Mouse (Mus musculus) thymus, adult 2 months (tissue): Measurements from ENCODE around the gene Zfp143. TPM values are rescaled to one million over a fixed set of nuclear protein-coding genes. Genes with fewer than 3 reads are reported as not detected.

Experiments
- DNase-seq: peaks from one replicate; pipeline ENCODE4 v3.0.0; 2021
- H3K27ac ChIP-seq: fragments of 200-500 bp; 2 replicates; pipeline ENCODE4 v1.5.1; 2012; ENCODE audit warnings: low read length, control low read depth; ENCODE audit not compliant: control insufficient read depth, insufficient read depth
- H3K27me3 ChIP-seq: fragments of 200-500 bp; 2 replicates; pipeline ENCODE4 v1.6.1; 2012; ENCODE audit warnings: mild to moderate bottlenecking, low read length, moderate library complexity, mixed read lengths; ENCODE audit not compliant: control insufficient read depth, insufficient read depth
- H3K36me3 ChIP-seq: fragments of 200-500 bp; 2 replicates; pipeline ENCODE4 v1.6.1; 2012; ENCODE audit warnings: mild to moderate bottlenecking, low read length, moderate library complexity; ENCODE audit not compliant: control insufficient read depth, insufficient read depth
- H3K4me1 ChIP-seq: fragments of 200-500 bp; replicated peaks from 2 replicates; pipeline ENCODE4 v1.6.1; 2012; ENCODE audit warnings: low read length; ENCODE audit not compliant: control insufficient read depth, insufficient read depth
- H3K4me3 ChIP-seq: fragments of 200-500 bp; 2 replicates; pipeline ENCODE4 v1.5.1; 2012; ENCODE audit warnings: mild to moderate bottlenecking, low read length, control low read depth, moderate library complexity; ENCODE audit not compliant: control insufficient read depth, insufficient read depth
- CTCF ChIP-seq: fragments of 200-500 bp; IDR thresholded peaks from 2 replicates; pipeline ENCODE4 v1.5.1; 2012; ENCODE audit warnings: mild to moderate bottlenecking, control low read depth, low read length, moderate library complexity, borderline replicate concordance; ENCODE audit not compliant: control insufficient read depth, poor library complexity, insufficient read depth; ENCODE audit errors: extremely low read depth
- POLR2A ChIP-seq: fragments of 200-500 bp; IDR thresholded peaks from 2 replicates; pipeline ENCODE4 v1.6.1; 2012; ENCODE audit warnings: mild to moderate bottlenecking, low read length, control low read depth, moderate library complexity; ENCODE audit not compliant: control insufficient read depth, poor library complexity, insufficient read depth; ENCODE audit errors: extremely low read depth
- WGBS: fragments of 180-500 bp; shearing (Covaris S2); methylation state at CpG from one replicate; pipeline ENCODE4 v1.1.7; 2018; 5-methylcytosine and 5-hydroxymethylcytosine counted together
- polyA plus RNA-seq: library from polyadenylated mRNA; depleted of rRNA; stranded (reverse); fragments of >200 nt; gene quantifications from 2 replicates; pipeline ENCODE4 v1.2.3, GENCODE M21; 2012

The Zfp143 gene
- polyA plus RNA-seq, 1 experiment = 35.0 TPM

DNA sequence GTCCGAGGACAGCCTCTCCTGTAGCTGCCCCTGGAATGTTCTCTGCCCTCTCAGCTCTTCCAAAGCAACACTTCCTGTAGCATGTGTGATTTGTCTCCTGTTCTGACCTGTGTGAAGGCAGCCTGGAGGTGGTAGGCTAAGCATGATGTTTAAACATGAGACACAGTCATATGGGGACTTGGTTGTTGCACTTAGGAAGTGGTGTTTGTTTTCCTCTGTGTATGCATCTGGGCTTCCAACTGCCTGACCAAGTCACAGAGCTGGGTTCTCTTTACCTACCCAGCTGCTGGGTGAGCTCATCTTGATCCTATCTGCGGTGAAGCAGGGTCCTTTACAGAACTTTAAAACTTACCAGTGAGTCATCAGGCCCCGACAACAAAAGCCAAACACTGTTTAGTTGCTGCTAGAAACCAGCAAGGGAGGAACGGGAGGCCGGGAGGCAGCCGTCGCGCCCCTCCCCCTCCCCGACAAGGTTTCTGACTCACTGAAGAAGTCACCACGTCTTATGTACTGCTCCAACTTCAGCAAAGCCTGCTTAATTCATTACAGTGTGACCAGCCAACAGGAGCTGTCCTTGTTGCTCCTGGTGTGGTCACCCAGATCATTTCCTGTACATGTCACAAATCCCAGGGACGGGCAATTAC, 48.1 kb downstream of the Zfp143 start:
- 17% methylated on average over 11 of the region's 11 CpGs for WGBS
- H3K36me3 ChIP-seq = no peaks in the 10 kb centered on the region
- H3K4me3 ChIP-seq = no peak overlapping the region
- DNase-seq = peak; percentile 54
- H3K27ac ChIP-seq = peak overlapping the region; percentile 30; the same call in 1 of the 2 replicates
- H3K27me3 ChIP-seq = no peaks in the 10 kb centered on the region
- TF ChIP-seq CTCF = no peak
- no peak for TF ChIP-seq POLR2A
- peaks cover 13% of the 10 kb centered on the region for H3K4me1 ChIP-seq

DNA sequence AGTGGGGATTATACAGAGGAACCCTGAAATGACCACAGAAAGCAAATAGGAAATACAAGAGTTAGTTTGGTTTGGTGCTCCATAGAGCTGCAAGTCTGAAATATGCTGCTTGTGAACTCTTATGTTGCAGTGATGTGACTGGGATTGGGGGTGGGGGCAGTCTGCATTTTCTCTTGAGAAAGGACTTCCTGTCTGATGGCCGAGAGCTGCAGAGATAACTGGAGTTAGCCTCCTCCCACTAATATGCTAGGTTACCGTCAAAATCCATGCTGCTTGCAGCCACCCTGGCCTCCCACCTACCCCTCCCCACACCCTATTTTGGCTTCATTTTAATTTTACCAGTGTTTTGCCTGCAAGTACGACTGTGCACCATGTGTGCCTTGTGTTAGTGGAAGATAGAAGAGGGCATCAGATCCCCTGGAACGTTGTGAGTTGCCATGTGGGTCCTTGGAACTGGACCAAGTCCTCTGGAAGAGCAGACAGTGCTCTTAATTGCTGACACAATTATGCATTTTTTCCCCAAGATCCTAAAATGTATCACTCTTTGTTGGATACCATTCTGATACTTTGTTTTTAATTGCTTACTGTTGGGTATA, 49.1 kb downstream of the Zfp143 start:
- WGBS = 56% methylated on average over 4 of the region's 4 CpGs
- Histone ChIP-seq H3K4me1 (peaks cover 13% of the 10 kb centered on the region), H3K36me3 (no peaks in the 10 kb centered on the region), H3K4me3 (no peak overlapping the region), H3K27me3 (no peaks in the 10 kb centered on the region), H3K27ac (no peak overlapping the region)
- TF ChIP-seq POLR2A = no peak
- no peak for TF ChIP-seq CTCF
- no peak for DNase-seq

DNA sequence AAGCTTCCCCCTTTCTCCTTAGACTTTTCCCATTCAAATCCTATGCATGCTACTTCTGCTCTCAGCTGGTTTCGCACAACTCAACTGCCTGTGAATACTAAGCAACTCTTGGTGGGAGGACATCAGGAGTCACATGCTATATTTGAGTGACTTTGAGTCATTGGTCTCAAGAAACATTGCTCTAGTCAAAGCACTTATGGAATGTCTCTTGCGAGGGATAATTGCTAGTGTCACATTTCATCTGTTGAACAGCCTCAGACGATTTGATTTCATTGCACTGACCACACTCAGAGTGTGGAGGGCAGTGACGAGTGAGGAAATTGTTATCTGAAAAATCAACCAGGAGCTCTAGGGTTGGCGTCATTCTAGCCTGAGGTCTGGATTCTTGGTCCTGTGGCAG, 53.7 kb downstream of the Zfp143 start:
- Histone ChIP-seq H3K4me3 (no peak overlapping the region), H3K27ac (no peak overlapping the region)
- TF ChIP-seq POLR2A (no peak), CTCF (no peak)

DNA sequence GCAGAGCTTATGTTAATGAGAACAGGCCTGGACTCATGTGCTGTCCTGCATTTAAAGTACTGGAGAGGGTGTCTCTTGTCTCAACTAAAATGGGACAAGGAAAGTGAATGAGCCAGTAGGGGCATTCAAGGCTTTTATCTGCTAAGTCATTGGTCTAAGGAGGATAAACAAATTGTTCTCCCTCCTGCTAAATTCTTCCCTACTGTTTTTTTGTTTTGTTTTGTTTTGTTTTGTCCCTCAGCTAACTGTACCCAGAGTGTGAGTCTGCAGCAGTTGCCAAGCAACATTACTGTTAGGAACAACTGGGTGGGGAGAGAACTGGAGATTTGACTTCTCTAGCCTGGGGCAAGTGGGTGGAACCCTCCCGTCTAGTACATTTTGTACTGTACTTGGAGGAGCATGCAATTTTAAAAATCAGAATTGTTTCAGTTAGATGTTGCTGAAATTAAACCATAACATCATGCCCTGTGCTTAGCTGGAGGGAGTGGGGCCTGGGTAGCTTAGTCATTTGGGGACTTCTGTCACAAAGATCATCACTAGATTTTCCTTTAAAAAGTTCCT, 55.8 kb downstream of the Zfp143 start:
- no peak overlapping the region for H3K4me3 ChIP-seq
- WGBS = 82% methylated on average over 1 of the region's 1 CpGs
- TF ChIP-seq POLR2A (no peak), CTCF (no peak)
- H3K4me1 ChIP-seq = peaks cover 4% of the 10 kb centered on the region
- no peaks in the 10 kb centered on the region for H3K27me3 ChIP-seq
- no peak overlapping the region for H3K27ac ChIP-seq
- DNase-seq = no peak
- H3K36me3 ChIP-seq = no peaks in the 10 kb centered on the region

More for the DNA sequence above, 53.7 kb downstream of the Zfp143 start:
- H3K36me3 ChIP-seq = no peaks in the 10 kb centered on the region
- H3K27me3 ChIP-seq = no peaks in the 10 kb centered on the region
- 90% methylated on average over 5 of the region's 5 CpGs for WGBS
- no peak for DNase-seq
- no peaks in the 10 kb centered on the region for H3K4me1 ChIP-seq

DNA sequence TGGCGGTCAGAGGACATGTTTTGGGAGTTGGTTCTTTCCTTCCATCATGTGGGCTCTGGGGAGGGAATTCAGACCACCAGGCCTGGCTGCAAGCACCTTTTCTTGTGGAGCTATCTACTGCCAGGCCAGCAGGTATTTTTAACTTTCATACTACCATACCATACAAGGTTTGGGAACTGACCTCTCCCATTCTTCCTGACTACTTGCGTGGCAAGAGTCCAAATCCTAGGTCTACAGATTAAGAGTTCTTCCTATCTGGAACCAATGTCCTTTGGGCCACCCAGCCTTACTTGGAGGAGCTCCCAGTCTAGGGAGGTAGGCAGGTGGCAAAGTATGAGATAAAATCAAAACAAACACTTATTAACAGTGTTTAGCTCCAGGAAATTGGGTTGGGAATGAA, 57.4 kb downstream of the Zfp143 start:
- Histone ChIP-seq H3K4me1 (peaks cover 6% of the 10 kb centered on the region), H3K4me3 (no peak overlapping the region), H3K27ac (no peak overlapping the region), H3K36me3 (no peaks in the 10 kb centered on the region), H3K27me3 (no peaks in the 10 kb centered on the region)
- no peak for DNase-seq
- WGBS = 97% methylated on average over 2 of the region's 2 CpGs
- TF ChIP-seq POLR2A (no peak), CTCF (no peak)

DNA sequence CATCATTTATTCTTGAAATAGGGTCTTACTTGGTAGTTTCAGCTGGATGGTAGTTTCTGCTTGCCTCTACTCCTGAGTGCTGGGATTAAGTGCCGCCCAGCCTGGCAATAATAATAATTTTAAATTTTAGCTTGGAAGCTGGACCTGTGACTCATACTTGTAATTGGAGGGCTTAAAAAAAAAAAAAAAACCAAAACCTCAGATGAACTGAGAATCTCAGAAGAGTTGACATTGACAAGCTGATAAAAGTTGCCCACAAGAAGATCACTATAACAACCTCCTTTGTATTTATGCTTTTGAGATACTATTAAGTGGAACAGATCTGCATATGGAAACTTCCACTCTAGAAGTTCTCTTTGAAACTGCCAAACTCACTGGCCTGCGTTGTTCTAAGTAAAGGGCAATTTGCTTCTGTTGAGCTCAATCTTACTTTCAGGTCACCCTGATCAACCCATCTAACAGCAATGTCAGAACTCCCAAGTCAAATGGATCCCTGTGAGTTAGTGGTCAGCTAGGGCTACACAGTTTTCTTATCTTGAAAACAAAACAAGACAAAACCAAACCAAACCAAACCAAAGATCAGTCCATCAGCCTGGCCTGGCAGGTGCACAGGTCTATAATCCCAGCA, 59.3 kb downstream of the Zfp143 start:
- TF ChIP-seq POLR2A (no peak), CTCF (no peak)
- 86% methylated on average over 2 of the region's 2 CpGs for WGBS
- Histone ChIP-seq H3K36me3 (no peaks in the 10 kb centered on the region), H3K27me3 (no peaks in the 10 kb centered on the region), H3K4me3 (no peak overlapping the region), H3K4me1 (peaks cover 8% of the 10 kb centered on the region), H3K27ac (no peak overlapping the region)
- DNase-seq = no peak
